Mouse (Mus musculus): ENCODE data around the gene Tmem235.

The Tmem235 gene

DNA sequence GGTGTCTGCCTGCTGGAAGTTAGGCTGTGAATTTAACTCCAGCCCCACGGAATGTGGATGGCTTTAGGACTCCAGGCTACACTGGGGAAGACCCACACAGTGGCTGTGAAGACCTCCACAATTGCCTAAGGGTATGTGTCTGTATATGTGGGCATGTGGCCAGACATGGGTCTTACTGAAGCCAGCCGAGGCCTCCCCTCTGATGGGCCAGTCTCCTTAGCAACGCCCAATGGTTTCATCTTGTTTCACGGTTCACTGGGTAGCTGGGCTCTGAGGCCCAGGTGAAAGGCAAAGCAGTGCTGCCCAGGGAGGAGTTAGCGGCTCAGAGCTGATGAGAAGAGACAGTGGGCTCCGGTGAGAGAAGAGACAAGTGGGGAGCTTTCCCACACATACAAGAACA is 5.4 kb downstream of the Tmem235 start:
- DNase-seq, result no peak

DNA sequence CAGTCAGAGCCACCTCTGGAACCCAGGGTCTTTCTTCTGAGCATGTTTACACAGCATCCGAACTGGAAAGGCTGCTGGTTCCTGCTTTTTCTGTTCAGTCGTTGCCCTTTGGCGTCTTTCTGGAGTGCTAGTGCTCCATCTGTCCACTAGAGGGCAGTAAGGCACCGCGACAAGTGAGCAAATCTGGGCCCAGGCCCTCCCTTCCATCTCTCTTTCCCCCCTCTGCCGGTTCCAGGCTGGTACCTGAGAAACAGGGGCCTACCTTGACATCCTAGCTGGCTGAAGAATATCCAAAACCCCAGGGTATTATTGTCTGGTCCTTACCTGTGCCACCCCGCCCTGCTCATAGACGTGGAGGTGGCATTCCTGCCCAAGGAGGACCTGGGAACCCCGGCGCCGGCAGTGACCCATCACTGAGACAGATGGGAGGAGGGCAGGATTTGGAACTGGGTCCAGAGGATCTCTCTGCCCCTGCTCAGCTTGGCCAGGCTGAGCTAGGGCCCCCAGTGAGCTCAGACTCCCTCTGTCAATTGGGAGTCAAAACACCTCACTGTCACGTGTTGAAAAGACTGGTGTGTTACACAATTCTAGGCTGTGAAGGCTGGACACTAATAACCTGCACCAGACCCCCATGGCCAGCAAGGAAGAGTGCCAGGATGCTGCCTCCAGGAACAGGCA is 10.3 kb downstream of the Tmem235 start:
- peak; percentile 77 to 81 for DNase-seq

DNA sequence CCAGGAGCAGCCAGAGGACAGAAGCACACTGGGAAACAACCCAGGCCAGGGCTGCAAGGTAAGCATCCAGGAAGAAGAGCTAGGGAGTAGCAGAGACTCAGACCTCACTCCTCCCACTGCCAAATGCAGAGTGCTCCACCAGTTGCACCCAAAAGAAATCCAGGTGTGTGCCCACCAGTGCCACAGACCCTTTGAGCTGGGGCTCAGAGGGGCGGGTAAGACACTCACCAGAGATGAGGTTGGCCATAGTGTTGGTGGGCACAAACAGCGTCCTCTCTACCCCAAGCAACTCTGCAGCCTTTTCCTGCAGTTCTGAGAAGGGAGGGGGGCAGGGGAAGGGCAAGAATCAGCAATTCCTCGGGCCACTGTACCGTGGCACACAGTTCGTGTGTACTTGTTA is 10.8 kb downstream of the Tmem235 start:
- peak in 1 of 2 experiments; percentile 72 for DNase-seq

GRCm38 (mm10) chr11:117871911-117872584 is 11.5 kb downstream of the Tmem235 start:
- peak; percentile 91 to 96 for DNase-seq

DNA sequence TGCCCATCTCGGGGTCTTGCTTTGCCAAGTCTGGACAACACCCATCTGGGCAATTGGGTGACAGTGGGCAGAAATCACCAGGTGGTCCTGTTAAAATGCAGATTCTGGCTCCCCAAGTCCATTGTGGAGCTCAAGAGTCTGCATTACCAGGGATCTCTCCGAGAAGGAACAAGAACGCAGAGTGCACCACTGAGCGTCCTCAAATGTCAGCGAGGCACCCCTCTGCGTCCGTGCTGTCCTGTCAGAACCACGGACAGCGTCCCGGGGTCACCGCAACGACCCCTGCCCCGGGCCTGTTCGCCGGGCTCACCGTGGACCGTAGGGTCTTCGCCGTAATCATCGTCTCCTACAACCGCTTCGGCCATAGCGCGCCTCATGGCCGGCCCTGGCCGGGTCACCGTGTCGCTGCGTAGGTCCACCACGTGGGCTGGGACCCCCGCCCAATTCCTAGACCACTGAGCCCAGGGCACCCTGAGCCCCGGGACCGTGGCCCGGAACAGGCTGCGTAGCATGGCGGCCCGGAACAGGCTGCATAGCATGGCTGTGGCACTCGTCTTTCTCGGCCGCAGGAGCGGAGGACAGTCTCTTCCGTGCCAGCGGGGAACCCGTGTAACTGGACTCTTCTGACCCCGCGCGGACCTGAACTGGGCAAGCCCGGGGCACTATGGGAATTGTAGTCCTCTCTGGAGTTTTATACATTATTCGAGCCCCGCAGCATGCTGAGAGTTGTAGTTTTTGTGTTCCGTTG is 12.5 kb downstream of the Tmem235 start, which contains the start of gene Tha1:
TSS of gene Tha1 (minus strand) at position 621 of the 748 bp plus-strand sequence.
- peak; percentile 66 to 73 for DNase-seq

DNA sequence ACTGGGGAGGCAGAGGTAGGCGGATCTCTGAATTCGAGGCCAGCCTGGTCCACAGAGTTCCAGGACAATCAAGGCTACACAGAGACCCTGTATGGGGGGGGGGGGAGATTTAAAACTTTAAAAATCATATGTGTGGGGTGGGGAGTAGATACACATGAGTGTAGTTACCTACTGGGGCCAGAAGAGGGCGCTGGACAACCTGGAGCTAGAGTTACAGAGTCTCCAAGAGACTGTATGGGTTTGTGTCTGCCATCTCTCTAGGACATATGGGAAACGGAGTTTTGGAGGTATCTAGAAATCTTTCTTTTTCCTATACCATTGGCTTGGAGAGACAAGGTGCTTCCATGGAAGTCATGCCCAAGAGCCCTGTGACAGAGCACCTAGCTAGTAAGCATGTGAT is 13.9 kb downstream of the Tmem235 start:
- peak; percentile 52 to 66 for DNase-seq

- DNase-seq, result no peak
These were observed 15.1 kb downstream of the Tmem235 start for GRCm38 (mm10) chr11:117875681-117876080.

DNA sequence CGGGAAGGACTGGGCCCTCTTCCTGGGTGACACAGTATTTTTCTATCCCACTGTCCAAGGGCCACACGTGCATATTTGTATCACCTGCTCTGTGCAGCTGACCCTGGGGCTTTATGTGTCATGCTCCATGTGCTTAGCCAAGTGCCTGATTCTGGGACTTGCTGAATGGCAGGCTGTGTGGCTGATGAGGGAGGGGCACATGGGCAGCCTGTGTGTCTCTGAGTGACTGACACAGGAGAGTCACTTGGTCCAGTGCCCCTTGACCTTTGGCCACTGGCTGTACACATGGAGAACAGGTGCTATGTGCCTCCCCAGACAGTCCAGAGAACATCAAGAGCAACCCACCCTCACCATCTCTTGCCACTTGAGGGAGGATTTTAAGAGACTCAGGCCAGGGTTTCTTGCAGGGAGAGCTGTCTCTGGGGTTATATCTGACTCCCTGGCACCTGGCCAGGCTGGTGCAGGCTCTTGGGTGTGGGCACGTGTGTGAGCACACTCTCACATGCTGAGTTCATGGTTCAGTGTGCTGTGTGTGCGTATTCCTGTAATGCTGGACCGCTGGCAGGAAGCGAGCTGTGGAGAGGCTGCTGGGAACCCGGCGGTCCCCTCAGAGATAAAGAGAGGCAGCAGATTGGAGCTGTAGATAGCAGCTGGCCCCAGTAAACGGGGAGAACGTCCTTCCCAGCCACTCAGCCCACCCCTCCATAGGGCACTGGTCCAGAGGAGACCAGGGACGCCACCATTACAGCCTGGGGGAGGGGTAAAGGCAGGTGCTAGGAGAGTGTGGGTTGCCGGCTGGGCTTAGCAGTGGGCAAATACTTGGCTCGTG is 17.6 kb downstream of the Tmem235 start:
- DNase-seq, result peak; percentile 64 to 79

DNA sequence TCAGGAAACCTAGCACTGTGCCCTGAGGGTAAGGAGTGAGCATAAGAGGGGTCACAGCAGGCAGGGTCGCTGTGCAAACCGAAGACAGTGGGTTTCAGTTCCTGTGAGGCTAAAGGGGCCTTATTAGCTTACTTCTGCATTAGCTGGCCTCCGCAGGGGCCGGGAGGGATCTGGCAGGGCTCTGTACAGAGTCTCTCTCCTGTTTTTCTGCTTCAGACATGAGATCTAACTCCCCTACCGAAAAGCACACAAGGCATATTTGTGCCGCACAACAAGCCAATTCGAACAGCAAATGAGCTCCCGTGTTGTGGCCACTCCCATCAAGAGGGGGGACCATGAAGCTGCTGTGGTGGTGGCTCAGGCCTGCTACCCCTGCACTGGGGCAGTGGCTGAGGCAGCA is 18.3 kb downstream of the Tmem235 start:
- DNase-seq, result no peak

- DNase-seq, result no peak
These were observed 19.1 kb downstream of the Tmem235 start for GRCm38 (mm10) chr11:117879676-117880075.

DNA sequence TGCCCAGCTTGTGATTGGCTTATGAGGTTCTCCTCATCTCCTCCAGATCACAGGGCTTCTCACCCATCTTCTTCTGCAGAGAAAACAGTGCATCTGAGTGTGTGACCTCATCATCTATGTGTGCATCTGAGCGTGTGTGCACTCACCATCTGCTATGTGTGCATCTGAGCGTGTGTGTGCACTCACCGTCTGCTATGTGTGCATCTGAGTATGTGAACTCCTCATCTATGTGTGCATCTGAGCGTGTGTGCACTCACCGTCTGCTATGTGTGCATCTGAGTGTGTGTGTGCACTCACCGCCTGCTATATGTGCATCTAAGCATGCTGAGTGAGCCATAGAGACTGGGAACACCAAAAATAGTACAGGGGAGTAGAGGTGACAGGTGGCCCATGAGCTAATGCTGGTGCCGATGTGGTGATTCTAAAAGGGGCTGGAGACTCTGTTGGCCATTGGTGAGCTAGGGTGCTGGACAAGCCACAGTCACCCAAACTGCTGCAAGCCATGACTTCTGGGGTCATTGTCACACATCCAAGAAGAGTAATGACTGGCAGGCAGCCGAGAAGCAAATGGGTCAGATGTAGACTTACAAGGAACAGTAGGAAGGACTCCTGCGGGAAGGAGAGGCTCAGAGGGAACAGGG is 19.9 kb downstream of the Tmem235 start:
- DNase-seq, result no peak

- no peak for DNase-seq
These were observed 20.4 kb downstream of the Tmem235 start for GRCm38 (mm10) chr11:117880977-117881358.

GRCm38 (mm10) chr11:117881787-117882186 is 21.2 kb downstream of the Tmem235 start:
- DNase-seq, result no peak

DNA sequence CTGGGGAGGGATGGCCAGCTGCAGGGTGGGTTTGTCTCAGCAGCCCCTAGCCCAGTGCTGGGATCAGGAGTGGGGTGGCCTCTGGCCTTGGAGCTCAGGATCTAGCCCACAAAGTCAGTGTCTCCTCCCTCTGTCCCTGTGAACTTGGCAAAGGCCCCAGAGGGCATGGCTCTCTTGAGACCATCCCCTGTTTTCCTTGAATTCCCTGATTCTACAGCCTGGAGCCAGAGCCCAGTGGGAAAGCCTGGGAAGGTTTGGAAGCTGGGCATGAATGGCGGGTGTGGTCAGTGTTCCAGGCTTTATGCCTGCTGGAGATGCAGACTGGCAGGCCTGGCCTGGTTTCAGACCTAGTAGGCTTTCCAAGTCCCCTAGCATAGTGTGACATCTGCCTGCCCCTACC is 21.7 kb downstream of the Tmem235 start:
- DNase-seq, result no peak

DNA sequence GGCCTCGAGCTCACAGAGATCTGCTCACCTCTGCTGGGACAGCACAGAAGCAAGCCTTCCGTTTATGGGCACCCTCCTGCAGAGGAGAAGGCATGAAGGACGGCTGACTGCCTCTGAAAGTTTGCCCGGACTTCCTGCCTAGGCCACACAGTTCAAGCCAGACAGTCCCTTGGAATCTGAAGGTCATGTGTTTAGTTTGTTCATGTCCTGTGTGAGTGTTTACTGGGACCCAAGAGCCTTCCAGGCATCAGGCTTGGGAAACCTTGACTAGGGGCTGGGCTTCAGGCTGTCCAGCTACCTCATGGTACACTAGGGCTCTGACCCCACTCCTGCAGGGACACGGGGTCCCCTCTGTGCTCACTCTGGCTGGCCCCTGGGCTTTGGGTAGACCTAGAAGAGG is 25.4 kb downstream of the Tmem235 start:
- no peak for DNase-seq

DNA sequence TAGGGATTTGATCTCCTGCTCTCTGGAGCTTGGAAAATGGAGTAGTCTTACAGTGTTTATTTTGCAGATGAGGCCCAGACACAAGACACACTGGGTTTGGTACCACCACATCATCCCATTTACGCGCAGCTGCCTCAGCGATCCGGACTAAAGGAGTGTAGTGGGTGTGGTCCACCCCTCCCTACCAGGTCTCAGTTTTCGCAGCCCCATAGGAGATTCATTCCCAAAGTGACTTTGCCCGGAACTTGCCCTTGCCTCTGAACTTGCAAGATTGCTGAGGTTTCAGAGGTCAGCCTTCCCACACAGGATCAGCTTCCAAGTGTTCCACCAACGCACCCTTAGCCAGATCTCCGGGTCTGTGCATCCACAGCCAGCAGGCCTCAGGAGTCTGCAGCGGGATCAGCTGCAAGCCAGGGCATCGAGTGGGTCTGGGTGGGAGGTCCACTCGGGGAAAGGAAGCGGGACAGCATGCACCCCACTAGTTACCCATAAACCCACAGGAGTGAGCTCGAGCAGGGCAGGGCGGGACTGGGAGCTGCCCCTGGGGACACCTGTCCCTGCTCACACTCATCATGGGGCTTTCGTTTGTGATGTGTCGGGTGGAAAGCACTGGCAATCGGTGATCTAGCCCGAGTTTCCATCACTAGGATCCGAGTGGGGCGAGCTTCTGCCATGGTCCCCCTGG is 27.8 kb downstream of the Tmem235 start:
- no peak for DNase-seq

GRCm38 (mm10) chr11:117888853-117889822 is 28.6 kb downstream of the Tmem235 start:
- no peak for DNase-seq

DNA sequence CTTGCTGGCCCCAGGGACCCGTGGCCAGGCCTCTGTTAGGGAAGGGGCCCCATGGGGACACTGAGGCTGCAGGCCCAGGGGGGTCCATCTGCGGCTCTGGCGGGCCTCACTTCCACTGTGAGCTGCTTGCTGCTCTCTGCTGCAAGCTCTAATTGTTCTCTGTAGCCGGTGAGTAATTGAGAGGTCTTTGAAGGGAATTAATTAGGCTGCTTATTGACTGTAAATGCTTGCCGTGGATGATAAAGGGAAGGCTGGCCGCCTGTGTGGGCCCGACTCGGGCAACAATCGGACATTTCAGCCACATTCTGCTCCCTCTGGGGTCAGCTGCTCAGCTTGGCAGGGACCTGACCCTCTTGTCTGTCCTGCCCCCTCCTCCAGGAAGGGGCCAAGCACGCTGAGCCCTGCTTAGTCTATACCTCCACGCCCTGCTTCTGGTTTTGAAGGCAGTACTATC is 29.4 kb downstream of the Tmem235 start:
- DNase-seq, result no peak

- DNase-seq, result no peak
These were observed 30.1 kb downstream of the Tmem235 start for GRCm38 (mm10) chr11:117890519-117891282.

All from thymus, postnatal 36 days (tissue).